Comparison of ENCODE assay signal across 13 mouse cellular contexts in the genomic region with DNA sequence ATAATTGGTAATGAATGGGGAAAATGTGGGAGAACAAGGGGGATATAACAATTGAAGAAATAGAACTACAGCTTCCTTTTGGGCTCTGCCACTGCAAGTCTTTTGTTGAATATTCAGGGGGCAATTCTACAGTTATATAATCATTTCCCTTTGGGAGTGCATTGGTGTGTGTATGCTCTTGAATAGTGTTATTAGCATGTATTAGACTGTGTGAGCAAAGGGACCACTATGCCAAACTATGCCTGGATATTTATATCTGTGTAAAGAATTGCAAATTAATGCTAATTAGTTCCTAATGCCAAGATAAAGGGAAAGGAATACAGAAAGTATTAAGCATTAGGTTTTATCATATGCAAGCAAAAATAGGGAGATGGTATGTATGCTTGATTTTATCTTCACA.
"Had no signal": no experiment of that assay in that cellular context is flagged by ENCODE, and none has a peak within 500 bp of the region (broad histone marks: within the 10 kb centered on the region; RNA-seq: fewer than 3 reads in every experiment).

No protein-coding gene starts in this region.

- H3K4me2 ChIP-seq: liver, embryonic 13.5 days had no signal

- H3K4me1 ChIP-seq: liver, embryonic 13.5 days had no signal

- H3K27ac ChIP-seq: kidney, postnatal 0 days; layer of hippocampus, adult 2 months; left cerebral cortex, adult 2 months; liver, embryonic 13.5 days had no signal

- H3K4me3 ChIP-seq: layer of hippocampus, adult 2 months; left cerebral cortex, adult 2 months; liver, embryonic 13.5 days had no signal

- DNase-seq: kidney, adult 2 months; kidney, postnatal 25 days; layer of hippocampus, adult 9-11 months; layer of hippocampus, postnatal 36 days; liver, embryonic 13.5 days; lung, adult 2 months; lung, postnatal 14 days; lung, postnatal 4 days; thymus, adult 18-20 months; thymus, postnatal 36 days had no signal

- H3K36me3 ChIP-seq: liver, embryonic 13.5 days had no signal

- H3K9ac ChIP-seq: liver, embryonic 13.5 days had no signal

- H3K9me3 ChIP-seq: liver, embryonic 13.5 days had no signal

- H3K27me3 ChIP-seq: liver, embryonic 13.5 days had no signal
